Mouse (Mus musculus) left cerebral cortex, postnatal 10 days (tissue): Measurements from ENCODE around the gene Rad51b. TPM values are rescaled to one million over a fixed set of nuclear protein-coding genes. Genes with fewer than 3 reads are reported as not detected.

ENCODE experiments used
- DNase-seq, 2 experiments: peaks; one replicate each; pipeline ENCODE4 v3.0.0; 2021 to 2022; ENCODE audit warnings: low spot score in 2 of 2, mixed read lengths in 1 of 2; ENCODE audit errors: extremely low spot score in 1 of 2
- intact Hi-C: fragments of 180-260 bp; cut with DNase I; formaldehyde crosslinking; loops from one replicate; pipeline ENCODE4 v1.15.1; 2025
- total RNA-seq, 2 experiments: library from RNA; stranded (reverse); gene quantifications; 2 replicates each; pipeline ENCODE4 v1.2.3; 2021

Gene Rad51b
- total RNA-seq, 2 experiments from 2014 or later = 0.43 to 0.71 TPM

DNA sequence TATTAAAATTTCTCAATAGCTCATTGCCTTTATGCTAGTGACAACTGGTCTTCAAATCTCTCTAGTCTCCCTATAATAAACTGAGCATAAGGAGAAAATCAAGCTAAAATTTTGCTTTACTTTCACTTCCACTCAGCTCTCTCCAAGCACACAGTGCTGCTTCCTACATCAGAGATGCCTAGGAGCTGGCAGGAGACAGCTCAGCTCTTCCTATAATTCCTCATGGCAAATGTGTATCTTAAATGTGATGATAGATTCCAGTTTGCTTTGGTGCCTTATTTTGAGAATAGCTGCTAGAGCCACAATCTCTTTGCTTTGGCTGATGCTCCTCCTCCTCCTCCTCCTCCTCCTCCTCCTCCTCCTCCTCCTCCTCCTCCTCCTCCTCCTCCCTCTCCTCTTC lies 428.6 kb downstream of the Rad51b start:
- intact Hi-C loops = no loop called here
- DNase-seq = no peak

DNA sequence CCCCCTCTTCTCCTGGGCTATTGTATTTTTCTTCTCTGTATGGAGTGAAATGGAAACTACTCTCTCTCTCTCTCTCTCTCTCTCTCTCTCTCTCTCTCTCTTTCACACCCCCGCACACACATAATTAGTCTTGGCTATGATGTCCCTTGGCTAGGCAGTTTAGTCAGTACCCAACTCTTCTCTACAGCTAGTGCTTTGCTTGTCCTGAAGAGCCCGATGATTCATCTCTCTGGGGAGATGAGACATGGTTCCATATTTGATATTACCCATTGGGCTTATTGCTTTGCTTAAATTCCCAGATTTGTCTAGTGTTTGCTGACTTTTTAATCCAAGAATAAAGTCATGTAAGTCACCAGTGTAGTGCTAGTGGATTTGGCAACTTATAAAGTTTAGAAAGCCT lies 429.0 kb downstream of the Rad51b start:
- intact Hi-C loops = no loop called here
- no peak for DNase-seq

DNA sequence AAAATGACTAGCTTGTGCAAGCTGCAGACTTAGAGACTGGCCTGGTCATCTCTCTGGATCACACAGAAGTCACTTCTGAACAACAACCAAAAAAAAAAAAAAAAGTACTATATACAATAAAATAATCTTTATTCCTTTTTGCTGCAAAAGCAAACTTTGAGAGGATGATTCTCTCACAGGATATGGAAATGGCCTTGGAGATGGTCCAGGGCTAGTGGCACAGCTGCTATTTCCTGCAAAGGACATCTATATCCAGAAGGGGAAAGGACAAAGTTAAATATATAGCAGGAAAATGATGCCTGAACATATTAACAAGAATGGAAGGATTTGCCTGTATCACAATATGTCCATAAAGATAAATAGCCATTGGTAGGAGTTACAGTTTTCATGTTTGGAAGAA lies 429.9 kb downstream of the Rad51b start:
- intact Hi-C loops = no loop called here

DNA sequence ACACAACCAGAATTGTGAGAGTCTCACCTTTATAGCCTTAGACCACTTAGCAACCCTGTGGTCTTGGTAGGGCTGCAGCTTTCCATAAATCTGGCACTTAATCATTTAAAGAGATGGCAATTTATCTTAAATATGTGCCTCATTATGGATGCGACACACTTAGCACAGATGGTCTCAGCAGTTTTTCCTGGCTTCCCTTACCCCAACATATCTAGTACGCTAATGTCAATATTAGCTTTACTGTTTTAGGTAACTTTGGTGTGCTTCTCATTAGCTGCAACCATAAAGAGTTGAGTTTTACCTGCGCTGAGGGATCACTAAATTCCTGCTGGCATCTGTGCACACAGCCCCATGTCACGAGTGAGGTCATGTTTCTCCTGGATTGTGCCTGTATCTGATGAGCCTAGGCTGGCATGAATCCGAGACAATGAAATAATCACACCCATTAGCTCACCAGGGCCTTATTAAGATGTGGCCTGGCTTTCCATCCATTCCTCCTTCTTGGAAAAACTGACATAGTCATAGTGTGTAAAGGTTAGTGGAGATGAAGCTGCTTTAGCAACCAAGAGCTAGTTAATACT lies 432.9 kb downstream of the Rad51b start:
- DNase-seq = no peak
- intact Hi-C loops = no loop called here

More for the DNA sequence above, 429.9 kb downstream of the Rad51b start:
- no peak for DNase-seq

DNA sequence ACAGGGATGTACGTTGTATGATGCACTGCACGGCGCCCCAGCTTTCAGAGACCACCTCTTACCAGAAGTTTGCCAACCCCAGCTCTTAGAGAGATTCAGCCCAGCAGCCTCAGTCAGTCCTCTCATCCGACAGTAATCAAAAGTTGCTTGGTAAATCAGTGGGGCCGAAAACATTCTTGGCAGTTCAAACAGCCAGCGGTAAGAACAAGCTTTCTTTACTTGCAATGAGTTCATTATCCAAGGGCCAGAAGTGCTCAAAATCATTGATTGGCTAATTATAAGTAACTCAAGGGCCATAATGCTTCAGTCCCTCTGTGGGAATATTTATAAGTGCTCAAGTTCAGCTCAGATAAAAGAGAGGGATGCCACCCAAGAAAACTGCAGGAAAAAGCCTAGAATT lies 434.8 kb downstream of the Rad51b start:
- no peak for DNase-seq
- intact Hi-C loops = no loop called here

DNA sequence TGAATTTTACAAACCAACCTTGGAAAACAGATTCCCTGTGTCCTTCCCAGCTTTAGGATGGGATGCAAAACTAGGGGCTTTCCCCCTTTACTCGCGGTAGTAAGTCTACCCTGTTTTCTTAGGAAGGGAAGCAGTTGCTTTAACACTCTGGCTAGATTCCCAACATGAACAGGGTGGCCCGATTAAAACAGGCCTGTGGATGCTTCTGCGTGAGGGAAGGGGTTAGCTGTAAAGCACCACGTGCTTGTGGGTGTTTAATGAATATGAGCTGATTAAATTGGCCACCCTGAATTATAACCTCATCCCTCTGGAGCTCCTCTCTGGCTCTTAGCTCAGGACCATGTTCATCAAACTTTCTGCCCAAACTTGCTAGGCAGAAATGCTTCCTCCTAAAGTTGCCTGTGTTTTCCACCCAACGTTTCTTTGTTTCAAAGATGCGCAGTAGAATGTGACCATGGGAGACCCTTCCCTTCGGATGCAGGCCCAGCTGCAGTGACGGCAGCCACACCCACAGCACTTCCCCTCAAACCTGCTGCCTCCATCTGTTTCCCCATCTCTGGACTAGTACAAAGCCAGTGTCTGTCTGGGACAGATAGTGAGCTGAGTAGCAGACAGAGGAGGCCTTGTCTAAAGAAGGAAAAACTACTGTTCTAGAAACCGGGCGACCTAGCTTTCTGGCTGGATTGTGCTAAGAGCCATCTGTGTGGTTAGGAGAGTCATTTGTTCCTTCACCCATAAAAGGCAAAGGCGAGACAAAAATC lies 435.5 kb downstream of the Rad51b start:
- intact Hi-C loops = no loop called here
- peak in 1 of 2 experiments; percentile 53 for DNase-seq

DNA sequence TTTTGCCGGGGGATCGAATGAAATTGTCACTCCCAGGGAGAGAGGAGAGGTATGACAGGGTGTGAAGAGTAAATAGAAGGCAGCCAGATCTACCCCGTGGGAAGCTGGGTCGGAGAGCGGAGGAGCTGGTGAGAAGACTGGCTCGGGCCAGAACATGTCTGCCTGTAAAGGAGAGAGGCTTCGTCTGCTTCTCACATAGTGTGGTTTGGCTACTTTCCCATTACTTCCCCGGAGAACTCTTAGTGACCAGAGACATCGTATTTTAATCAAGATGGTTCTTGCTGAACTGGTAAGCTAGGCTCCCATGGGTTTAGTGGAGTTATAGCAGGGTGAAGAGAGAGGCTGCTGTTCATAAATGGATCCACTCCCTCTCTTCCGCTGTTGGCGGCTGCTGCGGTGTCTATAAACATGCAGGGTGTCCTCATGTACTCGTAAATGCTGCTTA lies 438.3 kb downstream of the Rad51b start:
- intact Hi-C loops = no loop called here
- no peak for DNase-seq

DNA sequence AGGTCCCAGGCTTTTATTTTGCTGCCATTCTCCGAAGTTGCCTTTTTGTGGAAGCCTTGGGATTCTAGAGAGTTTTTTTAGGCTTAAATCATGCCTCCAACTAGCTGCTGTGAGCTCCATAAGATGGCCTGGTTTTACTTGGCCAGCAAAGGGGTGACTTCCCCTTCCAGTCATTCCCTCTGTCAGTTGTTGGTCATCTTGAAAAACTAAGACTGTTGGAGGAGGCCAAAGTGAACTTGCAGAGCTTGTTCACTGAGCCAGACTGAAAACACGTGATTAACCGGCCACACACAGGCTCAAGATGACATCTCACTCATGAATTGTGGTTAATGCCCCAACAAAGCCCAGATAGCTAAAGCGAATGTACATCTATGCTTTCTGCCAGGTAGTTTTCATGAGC lies 438.8 kb downstream of the Rad51b start:
- no peak for DNase-seq
- intact Hi-C loops = no loop called here

DNA sequence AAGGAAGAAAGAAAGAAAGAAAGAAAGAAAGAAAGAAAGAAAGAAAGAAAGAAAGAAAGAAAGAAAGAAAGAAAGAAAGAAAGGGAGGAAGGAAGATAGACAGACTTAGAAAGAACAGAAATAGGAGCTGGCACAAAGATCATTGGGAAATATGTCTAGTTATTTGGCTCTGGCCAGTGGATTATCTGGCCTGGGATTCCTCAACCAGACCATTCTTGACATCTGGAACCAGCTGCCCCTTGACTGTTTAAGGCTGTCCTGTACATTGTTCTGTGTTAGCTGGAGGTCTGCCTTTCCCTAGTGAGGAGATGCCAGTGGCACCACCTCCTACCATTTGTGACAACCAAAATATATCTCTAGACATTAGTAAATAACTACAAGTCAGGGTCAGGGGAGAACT lies 441.6 kb downstream of the Rad51b start:
- intact Hi-C loops = no loop called here
- DNase-seq = no peak

DNA sequence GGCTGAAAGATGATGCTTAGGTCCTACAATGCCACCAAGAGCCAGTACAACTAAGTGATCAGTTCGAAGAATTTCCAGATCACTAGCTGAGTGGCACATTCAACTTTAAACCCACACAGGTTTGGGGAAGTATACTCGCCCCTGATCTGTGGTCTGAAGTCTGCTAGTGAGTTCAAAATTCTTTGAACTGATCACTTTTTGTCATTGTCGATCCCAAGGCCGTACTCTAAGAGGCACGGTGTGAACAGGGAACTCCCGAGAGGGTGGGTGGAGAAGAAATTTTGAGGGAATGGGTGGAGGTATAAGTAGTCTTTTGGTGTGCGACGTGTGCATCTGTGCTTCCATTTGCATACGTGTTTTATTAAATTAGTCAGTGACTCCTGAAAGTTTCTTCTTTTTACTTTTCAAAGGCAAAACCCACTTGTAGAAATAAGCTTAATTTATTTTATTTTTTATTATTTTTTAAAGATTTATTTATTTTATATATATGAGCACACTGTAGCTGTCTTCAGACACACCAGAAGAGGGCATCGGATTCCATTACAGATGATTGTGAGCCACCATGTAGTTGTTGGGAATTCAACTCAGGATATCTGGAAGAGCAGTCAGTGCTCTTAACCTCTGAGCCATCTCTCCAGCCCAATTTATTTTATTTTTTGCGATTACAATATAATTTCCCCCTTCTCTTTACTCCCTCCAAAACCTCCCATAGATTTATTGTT lies 443.0 kb downstream of the Rad51b start:
- intact Hi-C loops = no loop called here

DNA sequence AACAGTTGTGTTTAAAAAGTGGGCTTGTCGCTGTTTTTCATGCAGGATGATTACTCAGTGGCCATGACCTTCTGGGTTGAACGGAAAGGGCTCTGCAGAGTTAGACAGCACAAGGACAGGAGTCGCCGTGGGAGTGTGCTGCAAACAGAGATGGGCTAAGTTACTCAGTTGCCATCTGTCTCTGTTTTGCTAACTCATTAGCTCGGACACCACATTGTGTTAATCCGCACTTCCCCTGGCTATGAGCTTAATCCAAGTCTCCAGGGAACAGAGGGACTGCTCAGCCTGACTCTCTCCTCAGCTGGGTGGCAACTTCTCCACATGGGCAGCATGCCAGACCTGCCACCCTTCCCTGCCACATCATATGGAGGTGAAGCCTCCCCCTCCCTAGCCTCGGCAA lies 445.1 kb downstream of the Rad51b start:
- peak in 1 of 2 experiments; percentile 49 for DNase-seq
- intact Hi-C loops = no loop called here

More for the DNA sequence above, 443.0 kb downstream of the Rad51b start:
- DNase-seq = no peak

DNA sequence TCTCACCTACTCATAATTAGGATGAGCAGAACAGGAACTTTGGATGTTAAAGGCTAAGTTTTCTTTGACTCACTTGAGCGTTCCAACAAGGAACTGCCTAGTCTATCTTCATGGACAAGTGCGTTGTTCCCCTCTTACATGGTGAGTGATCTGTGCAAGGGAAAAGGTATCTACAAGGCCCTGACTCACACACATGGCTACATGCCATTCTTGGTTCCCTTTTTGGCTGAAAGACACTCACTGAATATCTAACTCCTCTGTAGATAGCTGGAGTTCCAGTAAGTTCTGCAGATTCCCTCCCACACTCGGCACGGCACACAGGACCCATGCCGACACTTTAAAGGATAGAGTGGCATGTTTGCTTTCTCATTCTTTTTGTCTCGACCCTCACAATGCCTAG lies 447.0 kb downstream of the Rad51b start:
- no peak for DNase-seq
- intact Hi-C loops = no loop called here

DNA sequence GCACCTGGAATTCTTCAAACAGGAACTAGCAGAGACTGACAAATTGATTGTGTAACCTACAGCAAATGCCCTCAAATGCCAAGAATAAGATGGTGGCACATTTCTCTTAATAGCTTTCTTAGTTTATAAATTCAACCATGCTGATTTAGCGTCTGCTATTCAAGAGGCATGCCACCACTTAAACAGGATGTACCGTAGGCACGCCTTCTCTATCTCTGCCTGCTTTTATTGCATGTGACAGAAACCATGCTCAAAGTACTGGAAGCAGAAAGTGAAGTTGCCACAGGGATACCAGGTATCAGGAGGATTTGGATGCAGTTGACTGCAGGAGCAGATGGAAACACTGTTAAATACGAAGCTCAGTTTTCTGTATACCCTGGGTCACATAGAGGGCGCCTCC lies 448.1 kb downstream of the Rad51b start:
- intact Hi-C loops = no loop called here
- DNase-seq = no peak

DNA sequence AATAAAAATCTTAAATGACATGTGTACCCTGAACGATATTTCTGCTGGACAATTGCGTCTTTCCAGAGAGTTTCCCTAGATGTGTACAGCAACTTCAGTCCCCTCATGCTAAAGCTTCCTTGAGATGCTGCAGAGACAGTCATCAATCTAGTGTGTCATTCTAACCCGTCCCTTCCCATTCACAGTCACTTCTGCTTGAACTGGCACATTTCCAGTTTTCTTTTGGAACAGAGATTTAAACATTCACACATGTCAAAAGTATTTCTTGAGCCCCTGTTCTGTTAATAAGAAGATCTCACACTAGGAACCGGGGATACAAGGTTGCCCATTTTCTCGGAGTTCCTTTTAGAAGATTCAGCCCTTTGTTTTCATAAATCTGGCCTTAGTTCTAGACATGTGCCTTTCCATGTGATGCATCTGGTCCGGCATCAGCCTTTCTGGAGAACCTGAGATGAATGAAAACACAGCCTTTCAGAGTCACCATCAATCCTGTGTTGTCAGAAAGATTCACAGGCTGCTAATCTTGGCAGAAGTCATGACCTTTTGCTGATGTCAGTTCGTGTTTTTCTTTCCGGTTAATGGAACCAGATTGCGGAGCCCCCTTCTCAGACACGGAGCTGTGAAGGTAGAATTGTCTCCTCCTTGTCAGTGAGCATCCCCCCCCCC lies 448.9 kb downstream of the Rad51b start:
- intact Hi-C loops = no loop called here
- DNase-seq = no peak

DNA sequence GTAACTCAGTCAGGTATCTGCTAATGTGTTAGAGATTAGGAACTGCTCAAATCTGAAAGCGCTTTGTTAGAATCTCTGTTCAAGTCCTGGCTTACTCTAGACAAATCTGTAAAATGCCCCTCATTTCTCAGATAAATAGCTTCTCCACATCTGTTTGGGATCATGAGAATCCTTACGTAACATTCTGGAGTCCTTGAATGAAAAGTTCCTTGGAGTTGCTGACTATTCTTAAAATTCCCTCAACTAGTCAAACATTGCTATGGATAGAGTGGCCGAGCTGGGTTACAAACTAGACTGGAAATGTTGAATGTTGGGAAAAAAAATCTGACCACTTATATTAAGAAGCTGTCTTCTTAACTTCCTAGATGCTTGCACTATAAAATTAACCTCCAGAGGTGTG lies 450.5 kb downstream of the Rad51b start:
- intact Hi-C loops = no loop called here
- no peak for DNase-seq

DNA sequence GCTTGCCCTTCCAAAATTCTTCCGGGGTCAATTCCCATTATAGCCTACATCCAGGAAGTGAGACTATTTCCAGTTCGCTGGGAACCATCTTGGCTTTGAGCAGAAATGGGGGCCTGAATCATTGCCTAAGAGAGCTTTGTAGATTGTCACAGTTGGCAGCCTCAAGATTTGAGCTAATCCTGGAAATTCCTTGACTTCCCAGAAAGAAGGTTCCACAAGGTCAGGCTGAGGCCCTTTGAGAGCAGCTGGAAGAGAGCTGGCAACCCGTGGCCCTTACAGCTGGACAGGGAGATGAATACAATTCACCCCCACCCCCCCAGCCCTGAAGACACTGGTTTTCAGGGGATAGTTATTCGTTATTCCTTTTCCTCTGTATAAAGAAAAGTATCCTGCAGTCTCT lies 451.8 kb downstream of the Rad51b start:
- DNase-seq = no peak
- intact Hi-C loops = no loop called here

DNA sequence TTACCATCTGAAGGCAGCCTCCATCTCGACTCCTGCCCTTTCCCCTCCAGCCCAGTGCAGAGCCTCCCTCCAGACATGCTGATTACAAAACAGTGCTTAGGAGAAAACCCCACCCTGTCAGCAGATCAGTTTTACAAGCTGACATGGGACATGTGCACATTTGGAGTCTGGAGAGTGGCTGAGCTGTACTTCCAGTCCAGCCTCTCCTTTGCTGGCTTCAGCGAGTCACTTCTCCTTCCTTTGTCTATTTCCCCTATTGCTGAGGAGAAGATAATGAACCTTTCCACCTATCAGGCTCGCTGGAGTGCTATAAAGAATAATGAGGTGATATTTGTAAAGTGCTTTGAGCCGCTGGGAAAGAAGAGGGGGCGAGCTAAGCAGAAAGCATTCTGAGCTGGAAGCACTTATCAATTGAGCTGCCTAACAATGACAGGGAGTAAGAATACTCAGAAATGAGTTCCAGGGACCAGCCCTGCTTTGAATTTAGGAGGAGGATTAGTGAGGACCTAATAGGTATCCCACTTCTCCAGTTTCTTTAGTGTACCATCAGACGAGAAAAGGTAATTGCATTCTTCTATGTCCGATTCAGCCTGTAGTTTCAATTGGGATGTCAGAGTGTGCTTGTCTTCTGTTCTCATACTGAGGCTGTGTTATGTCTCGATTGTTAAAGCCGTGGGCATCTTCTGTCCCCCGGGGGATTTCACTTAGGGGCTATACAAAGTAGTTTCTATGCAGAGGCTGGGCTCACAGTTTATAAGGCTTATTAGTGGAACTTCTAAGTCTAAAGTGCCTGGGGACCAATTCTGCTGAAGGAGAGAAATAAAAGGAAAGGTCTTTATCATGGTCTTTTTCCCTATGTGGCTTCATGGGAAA lies 453.4 kb downstream of the Rad51b start:
- intact Hi-C loops = loop anchor here (10.0 kb wide), 1 partner anchor 354 kb away; no protein-coding TSS in a partner anchor

DNA sequence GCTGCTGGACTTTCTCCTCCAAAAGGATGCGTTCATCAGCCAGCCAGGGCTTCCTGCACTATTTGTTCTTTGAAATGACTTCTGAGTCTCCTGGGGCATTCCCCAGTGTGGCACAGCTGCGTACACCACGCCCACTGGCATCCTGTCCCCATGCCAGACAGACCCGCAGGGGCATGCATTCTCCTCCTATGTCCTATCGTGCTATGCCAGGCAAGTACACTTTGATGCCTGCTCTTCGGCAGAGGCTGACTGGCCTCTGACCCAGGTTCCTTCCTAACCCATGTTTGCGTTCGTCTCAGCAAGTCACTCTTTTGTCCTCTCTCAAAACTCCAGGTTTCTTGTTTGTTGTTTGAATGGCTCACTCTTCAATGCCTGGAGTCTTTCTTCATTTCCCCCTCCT lies 454.7 kb downstream of the Rad51b start:
- DNase-seq = peak in 1 of 2 experiments; percentile 74
- intact Hi-C loops = loop anchor here (10.0 kb wide), 1 partner anchor 353 kb away; no protein-coding TSS in a partner anchor

More for the DNA sequence above, 453.4 kb downstream of the Rad51b start:
- peak in 1 of 2 experiments; percentile 33 for DNase-seq
